Mouse (Mus musculus) hindbrain, embryonic 14.5 days (tissue): ENCODE measurements around the gene Catsperg1. TPM values are rescaled to one million over a fixed set of nuclear protein-coding genes. Genes with fewer than 3 reads are reported as not detected.

Experiments used
- ATAC-seq: fragments of 200-750 bp; cut with Nextera tagmentation; 2 replicates; pipeline ENCODE4 v1.8.0; 2017; ENCODE audit warnings: moderate number of reproducible peaks, mild to moderate bottlenecking, moderate TSS enrichment, moderate library complexity; ENCODE audit not compliant: low FRiP score
- DNase-seq: peaks from one replicate; pipeline ENCODE4 v3.0.0-alpha.2; 2015; ENCODE audit warnings: low spot score
- H3K27ac ChIP-seq: fragments of 300-500 bp; sonication (generic); 2 replicates; pipeline ENCODE4 v1.5.1; 2014; ENCODE audit warnings: mild to moderate bottlenecking, moderate library complexity
- H3K27me3 ChIP-seq: fragments of 300-500 bp; sonication (generic); 2 replicates; pipeline ENCODE4 v1.6.1; 2014; ENCODE audit warnings: mild to moderate bottlenecking, low read length, mixed read lengths; ENCODE audit not compliant: control insufficient read depth, insufficient read depth
- H3K36me3 ChIP-seq: fragments of 300-500 bp; sonication (generic); replicated peaks from 2 replicates; pipeline ENCODE4 v1.6.1; 2014; ENCODE audit not compliant: control insufficient read depth, insufficient read depth
- H3K4me1 ChIP-seq: fragments of 300-500 bp; sonication (generic); replicated peaks from 2 replicates; pipeline ENCODE4 v1.6.1; 2014; ENCODE audit warnings: antibody characterized with exemption, low read length, mixed read lengths; ENCODE audit not compliant: control insufficient read depth, insufficient read depth
- H3K4me2 ChIP-seq: fragments of 300-500 bp; sonication (generic); replicated peaks from 2 replicates; pipeline ENCODE4 v1.6.1; 2014; ENCODE audit warnings: mild to moderate bottlenecking, moderate library complexity
- H3K4me3 ChIP-seq: fragments of 300-500 bp; sonication (generic); replicated peaks from 2 replicates; pipeline ENCODE4 v1.5.1; 2014; ENCODE audit warnings: mild to moderate bottlenecking, low read length
- H3K9ac ChIP-seq: fragments of 300-500 bp; sonication (generic); 2 replicates; pipeline ENCODE4 v1.6.1; 2014
- H3K9me3 ChIP-seq: fragments of 300-500 bp; sonication (generic); 2 replicates; pipeline ENCODE4 v1.6.1; 2016; ENCODE audit warnings: low read length; ENCODE audit not compliant: control insufficient read depth
- WGBS: fragments of 180-500 bp; shearing (Covaris S2); extraction: QIAGEN DNeasy Blood & Tissue Kit; methylation state at CpG from one replicate; pipeline ENCODE4 v1.1.7; 2014; 5-methylcytosine and 5-hydroxymethylcytosine counted together
- polyA plus RNA-seq: library from polyadenylated mRNA; unstranded; fragments of >200 nt; fragmentation: Nextera tagmentation; extraction: Ambion mirVana; gene quantifications from 2 replicates; pipeline ENCODE4 v1.2.1, GENCODE M21; 2014

Catsperg1 gene
- 2.6 and 3.3 TPM in 2 replicates for polyA plus RNA-seq

- Histone ChIP-seq H3K9ac (peak within 1 kb of the TSS; percentile 11; the same call in 1 of the 2 replicates), H3K9me3 (no peaks in the 10 kb centered on the region), H3K4me3 (peak within 1 kb of the TSS; percentile 18), H3K27ac (no peak within 1 kb of the TSS), H3K27me3 (peaks cover 10% of the 10 kb centered on the region; the same call in 1 of the 2 replicates), H3K36me3 (no peaks in the 10 kb centered on the region), H3K4me2 (peak within 1 kb of the TSS; percentile 53), H3K4me1 (0 out of 2 replicates have a peak, but pooled peaks cover 7% of the 10 kb centered on the region)
- WGBS, result 2% methylated on average over 20 of the region's 20 CpGs
- DNase-seq, result peak; percentile 60
- peak; percentile 82 for ATAC-seq
Observed at GRCm38 (mm10) chr7:29213675-29214082, at the start of gene Catsperg1. Gene Catsperg1 (minus strand): TSS chr7:29214035.

GRCm38 (mm10) chr7:29262151-29262550 is 48.3 kb upstream of the Catsperg1 start:
- no peak overlapping the region for H3K4me2 ChIP-seq
- DNase-seq (no peak), ATAC-seq (no peak)
- H3K4me1 ChIP-seq, result no peaks in the 10 kb centered on the region
- no peaks in the 10 kb centered on the region for H3K9me3 ChIP-seq
- 87% methylated on average over 6 of the region's 6 CpGs for WGBS
- no peak overlapping the region for H3K4me3 ChIP-seq
- no peaks in the 10 kb centered on the region for H3K36me3 ChIP-seq
- no peaks in the 10 kb centered on the region for H3K27me3 ChIP-seq
- no peak overlapping the region for H3K27ac ChIP-seq
- no peak overlapping the region for H3K9ac ChIP-seq

DNA sequence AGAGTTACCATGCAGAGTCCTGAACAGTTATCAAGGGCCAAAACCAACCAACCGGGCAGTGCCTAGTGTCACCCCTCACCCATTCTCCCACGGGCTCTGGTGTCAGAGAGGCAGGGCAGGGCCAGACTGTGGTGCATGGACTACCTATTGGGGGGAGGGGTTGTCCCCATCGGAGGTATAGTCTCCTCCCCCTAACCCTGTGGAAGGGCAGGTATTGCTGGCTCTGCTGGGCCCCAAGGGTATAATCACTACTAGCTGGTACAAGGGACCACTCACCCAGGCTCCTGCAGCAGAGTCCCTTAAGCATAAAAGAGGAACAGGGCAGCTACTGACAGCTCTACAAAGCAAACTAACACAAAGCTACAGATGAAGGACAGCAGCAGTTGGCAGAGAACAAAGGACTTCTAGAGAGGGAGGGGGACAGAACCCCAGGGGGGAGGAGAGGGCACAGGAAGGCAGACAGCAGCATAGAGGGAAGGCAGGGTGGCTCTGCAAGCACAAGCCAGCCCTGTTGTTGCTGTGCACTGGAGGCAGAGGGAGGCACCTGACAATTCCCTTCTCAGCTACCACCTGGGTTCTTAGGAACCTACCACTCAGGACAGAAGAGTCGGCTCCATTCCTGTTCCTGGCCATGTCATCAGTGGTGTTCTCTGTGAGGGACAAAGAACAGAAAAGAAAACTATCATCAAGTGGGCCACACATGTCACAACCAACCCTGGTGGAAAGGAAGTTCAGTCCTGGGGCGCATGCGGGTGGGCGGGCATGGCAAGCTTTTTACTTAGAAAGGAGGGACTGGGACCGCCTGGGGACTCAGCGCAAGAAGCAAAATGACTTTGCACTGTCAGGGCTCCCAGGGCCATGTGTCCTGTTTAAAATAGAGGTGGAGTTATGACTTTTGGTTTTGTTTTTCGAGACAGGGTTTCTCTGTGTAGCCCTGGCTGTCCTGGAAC is 46.2 kb upstream of the Catsperg1 start:
- Histone ChIP-seq H3K36me3 (no peaks in the 10 kb centered on the region), H3K9ac (no peak overlapping the region), H3K27me3 (no peaks in the 10 kb centered on the region), H3K9me3 (no peaks in the 10 kb centered on the region), H3K27ac (no peak overlapping the region), H3K4me2 (no peak overlapping the region), H3K4me1 (no peaks in the 10 kb centered on the region), H3K4me3 (no peak overlapping the region)
- WGBS, result 62% methylated on average over 10 of the region's 10 CpGs
- ATAC-seq (no peak), DNase-seq (no peak)

GRCm38 (mm10) chr7:29257368-29257767 is 43.5 kb upstream of the Catsperg1 start:
- Histone ChIP-seq H3K9ac (no peak overlapping the region), H3K9me3 (no peaks in the 10 kb centered on the region), H3K4me2 (no peak overlapping the region), H3K27me3 (no peaks in the 10 kb centered on the region), H3K27ac (no peak overlapping the region), H3K4me3 (no peak overlapping the region), H3K36me3 (no peaks in the 10 kb centered on the region), H3K4me1 (no peaks in the 10 kb centered on the region)
- 100% methylated on average over 1 of the region's 1 CpGs for WGBS
- ATAC-seq (no peak), DNase-seq (no peak)

- no peak overlapping the region for H3K4me3 ChIP-seq
- H3K27me3 ChIP-seq, result no peaks in the 10 kb centered on the region
- no peaks in the 10 kb centered on the region for H3K9me3 ChIP-seq
- DNase-seq, result no peak
- H3K4me2 ChIP-seq, result no peak overlapping the region
- no peaks in the 10 kb centered on the region for H3K4me1 ChIP-seq
- H3K27ac ChIP-seq, result no peak overlapping the region
- ATAC-seq, result no peak
- H3K9ac ChIP-seq, result no peak overlapping the region
- H3K36me3 ChIP-seq, result no peaks in the 10 kb centered on the region
- WGBS, result 95% methylated on average over 4 of the region's 4 CpGs
Observed at GRCm38 (mm10) chr7:29255875-29256274, 42.0 kb upstream of the Catsperg1 start.

DNA sequence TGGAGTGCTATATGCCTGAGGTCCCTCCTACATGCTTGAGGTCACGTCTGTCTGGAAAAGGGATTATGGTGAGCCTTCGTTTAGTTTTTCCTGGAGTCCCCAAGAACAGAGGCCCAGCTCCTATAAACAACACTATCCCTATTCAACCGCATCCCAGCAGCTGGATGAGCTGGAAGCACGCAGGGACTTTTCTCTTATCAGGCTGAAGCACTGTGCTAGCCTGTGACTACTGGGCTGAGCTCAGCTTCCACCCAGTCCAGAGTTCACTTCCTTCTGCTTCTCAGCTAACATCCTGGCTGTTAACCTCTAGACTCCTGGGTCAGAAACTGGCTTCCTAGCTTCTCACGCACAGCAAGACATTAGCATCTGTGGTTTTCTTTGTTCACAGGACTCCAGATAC is 40.0 kb upstream of the Catsperg1 start:
- DNase-seq (no peak), ATAC-seq (no peak)
- H3K27ac ChIP-seq, result no peak overlapping the region
- no peak overlapping the region for H3K9ac ChIP-seq
- H3K36me3 ChIP-seq, result no peaks in the 10 kb centered on the region
- no peak overlapping the region for H3K4me3 ChIP-seq
- peaks cover 3% of the 10 kb centered on the region for H3K27me3 ChIP-seq
- H3K4me2 ChIP-seq, result no peak overlapping the region
- no peaks in the 10 kb centered on the region for H3K4me1 ChIP-seq
- no peaks in the 10 kb centered on the region for H3K9me3 ChIP-seq
- 53% methylated on average over 5 of the region's 5 CpGs for WGBS

GRCm38 (mm10) chr7:29251166-29251565 is 37.3 kb upstream of the Catsperg1 start:
- no peak for DNase-seq
- Histone ChIP-seq H3K9ac (no peak overlapping the region), H3K36me3 (no peaks in the 10 kb centered on the region), H3K4me2 (no peak overlapping the region), H3K27me3 (peaks cover 23% of the 10 kb centered on the region), H3K4me1 (no peaks in the 10 kb centered on the region), H3K27ac (no peak overlapping the region), H3K4me3 (no peak overlapping the region), H3K9me3 (no peaks in the 10 kb centered on the region)
- 90% methylated on average over 3 of the region's 3 CpGs for WGBS
- no peak for ATAC-seq

- peak within 1 kb of the TSS; percentile 12; the same call in 1 of the 2 replicates for H3K9ac ChIP-seq
- ATAC-seq (no peak), DNase-seq (no peak)
- WGBS, result 12% methylated on average over 20 of the region's 20 CpGs
- peak within 1 kb of the TSS; percentile 38 for H3K4me2 ChIP-seq
- H3K27ac ChIP-seq, result no peak within 1 kb of the TSS
- peaks cover 23% of the 10 kb centered on the region for H3K27me3 ChIP-seq
- peaks cover 18% of the 10 kb centered on the region; the same call in 1 of the 2 replicates for H3K36me3 ChIP-seq
- H3K9me3 ChIP-seq, result no peaks in the 10 kb centered on the region
- peak within 1 kb of the TSS; percentile 10 for H3K4me3 ChIP-seq
- H3K4me1 ChIP-seq, result no peaks in the 10 kb centered on the region
Observed at GRCm38 (mm10) chr7:29248261-29248841, 34.5 kb upstream of the Catsperg1 start, which contains the start of gene 2200002D01Rik. Gene 2200002D01Rik (minus strand): TSS chr7:29248466.

DNA sequence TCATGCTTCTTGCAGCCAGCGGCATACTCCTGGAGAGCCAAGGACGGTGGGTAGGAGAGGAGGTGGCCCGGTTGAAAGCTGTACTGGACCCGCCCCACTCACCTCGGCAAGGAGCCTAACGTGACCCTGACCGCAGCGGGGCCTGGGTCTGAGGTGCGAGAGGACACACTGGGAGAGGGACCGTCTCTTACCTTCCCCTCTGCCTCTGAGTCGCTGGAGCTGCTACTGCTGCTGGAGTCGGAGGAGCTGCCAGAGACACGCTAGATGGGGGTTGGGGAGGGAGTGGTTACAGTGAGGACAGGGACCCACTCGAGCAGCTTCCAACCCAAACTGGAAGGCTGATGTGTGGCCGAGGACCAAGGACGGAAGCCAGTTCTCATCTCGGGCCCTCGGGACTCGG is 33.9 kb upstream of the Catsperg1 start:
- Histone ChIP-seq H3K9me3 (no peaks in the 10 kb centered on the region), H3K4me3 (peak overlapping the region; percentile 10), H3K27ac (no peak overlapping the region), H3K9ac (peak overlapping the region; percentile 12; the same call in 1 of the 2 replicates), H3K4me1 (no peaks in the 10 kb centered on the region), H3K36me3 (peaks cover 18% of the 10 kb centered on the region; the same call in 1 of the 2 replicates), H3K27me3 (peaks cover 23% of the 10 kb centered on the region), H3K4me2 (peak overlapping the region; percentile 38)
- ATAC-seq (0 out of 2 replicates have a peak, but pooled peaks have one; percentile 18), DNase-seq (no peak)
- WGBS, result 12% methylated on average over 19 of the region's 19 CpGs
